Mouse (Mus musculus) right cerebral cortex, postnatal 25 days (tissue): ENCODE data around the gene Prpf19.

Experiments
- DNase-seq: peaks from one replicate; pipeline ENCODE4 v3.0.0; 2022

Gene Prpf19

GRCm38 (mm10) chr19:10895016-10895528 lies at the start of gene Prpf19:
Gene Prpf19, plus strand, starts transcription at chr19:10895231.
- DNase-seq: peak; percentile 98

GRCm38 (mm10) chr19:10845454-10845853 lies 49.6 kb upstream of the Prpf19 start:
- DNase-seq: no peak

GRCm38 (mm10) chr19:10846150-10846549 lies 48.9 kb upstream of the Prpf19 start:
- no peak for DNase-seq

GRCm38 (mm10) chr19:10847311-10848087 lies 47.5 kb upstream of the Prpf19 start:
- no peak for DNase-seq

GRCm38 (mm10) chr19:10855422-10855821 lies 39.6 kb upstream of the Prpf19 start:
- no peak for DNase-seq

- no peak for DNase-seq
Measured at GRCm38 (mm10) chr19:10856520-10856919, 38.5 kb upstream of the Prpf19 start.

- no peak for DNase-seq
Measured at GRCm38 (mm10) chr19:10860072-10860497, 34.9 kb upstream of the Prpf19 start.

GRCm38 (mm10) chr19:10866351-10866750 lies 28.7 kb upstream of the Prpf19 start:
- DNase-seq: no peak

GRCm38 (mm10) chr19:10867946-10868622 lies 26.9 kb upstream of the Prpf19 start:
- no peak for DNase-seq

GRCm38 (mm10) chr19:10868623-10869141 lies 26.3 kb upstream of the Prpf19 start:
- DNase-seq: no peak

GRCm38 (mm10) chr19:10869241-10869885 lies 25.7 kb upstream of the Prpf19 start:
- DNase-seq: peak; percentile 90

- no peak for DNase-seq
Measured at GRCm38 (mm10) chr19:10869886-10870527, 25.0 kb upstream of the Prpf19 start, which contains the start of gene Tmem132a. Gene Tmem132a, minus strand, starts transcription at chr19:10869940.

GRCm38 (mm10) chr19:10870676-10871075 lies 24.4 kb upstream of the Prpf19 start:
- DNase-seq: no peak

GRCm38 (mm10) chr19:10871328-10871961 lies 23.6 kb upstream of the Prpf19 start:
- DNase-seq: no peak

- no peak for DNase-seq
Measured at GRCm38 (mm10) chr19:10878201-10878837, 16.7 kb upstream of the Prpf19 start.

GRCm38 (mm10) chr19:10880085-10880974 lies 14.7 kb upstream of the Prpf19 start:
- no peak for DNase-seq

- no peak for DNase-seq
Measured at GRCm38 (mm10) chr19:10880975-10881425, 14.0 kb upstream of the Prpf19 start.

GRCm38 (mm10) chr19:10881426-10882154 lies 13.4 kb upstream of the Prpf19 start, which contains the start of gene Tmem109:
Gene Tmem109, minus strand, starts transcription at chr19:10882001.
- DNase-seq: peak; percentile 93

- DNase-seq: no peak
Measured at GRCm38 (mm10) chr19:10892201-10892600, 2.8 kb upstream of the Prpf19 start.

GRCm38 (mm10) chr19:10895708-10896107 lies 677 bp downstream of the Prpf19 start:
- no peak for DNase-seq
